Mouse (Mus musculus) forebrain, embryonic 11.5 days (tissue): ENCODE data around the gene Gstm5. TPM values are rescaled to one million over a fixed set of nuclear protein-coding genes. Genes with fewer than 3 reads are reported as not detected.

ENCODE experiments used
- polyA plus RNA-seq: library from polyadenylated mRNA; unstranded; fragments of >200 nt; fragmentation: Nextera tagmentation; extraction: Ambion mirVana; gene quantifications from 2 replicates; pipeline ENCODE4 v1.2.1, GENCODE M21; 2014

Gene Gstm5
- polyA plus RNA-seq, 1 experiment from 2014 or later, result 222 TPM

Other genes starting within 250 kb of the Gstm5 start
- 122 and 127 TPM in 2 replicates for gene Ahcyl1, start 199.3 kb upstream of the Gstm5 start, polyA plus RNA-seq
- gene Csf1, start 135.4 kb upstream of the Gstm5 start, polyA plus RNA-seq, result 6.0 and 8.1 TPM in 2 replicates
- gene Eps8l3, start 18.6 kb upstream of the Gstm5 start, polyA plus RNA-seq, result not detected in 2 replicates
- 42.9 and 53.5 TPM in 2 replicates for gene Gstm7, start 36.0 kb downstream of the Gstm5 start, polyA plus RNA-seq
- 9.1 and 13.6 TPM in 2 replicates for gene Gstm6, start 47.9 kb downstream of the Gstm5 start, polyA plus RNA-seq
- not detected in 2 replicates for gene Gstm3, start 73.5 kb downstream of the Gstm5 start, polyA plus RNA-seq
- 10.6 and 13.3 TPM in 2 replicates for gene Gstm2, start 90.6 kb downstream of the Gstm5 start, polyA plus RNA-seq
- 25.7 and 27.2 TPM in 2 replicates for gene Gstm1, start 122.2 kb downstream of the Gstm5 start, polyA plus RNA-seq
- gene Gstm4, start 149.1 kb downstream of the Gstm5 start, polyA plus RNA-seq, result 11.8 and 14.3 TPM in 2 replicates
- 45.1 and 45.7 TPM in 2 replicates for gene Ampd2, start 190.8 kb downstream of the Gstm5 start, polyA plus RNA-seq
- gene Gnat2, start 197.0 kb downstream of the Gstm5 start, polyA plus RNA-seq, result 0.33 and 0.99 TPM in 2 replicates